Mouse (Mus musculus) layer of hippocampus, postnatal 25 days (tissue): ENCODE measurements around the gene Hist1h3c. TPM values are rescaled to one million over a fixed set of nuclear protein-coding genes. Genes with fewer than 3 reads are reported as not detected.
"Not testable (repeated sequence)": the region's sequence is repeated elsewhere in the genome, so short reads cannot be mapped to it uniquely, and the experiment has no call there.

Source experiments
- DNase-seq, 2 experiments: peaks; one replicate each; pipeline ENCODE4 v3.0.0; 2022; ENCODE audit warnings: mixed read lengths in 2 of 2, low spot score in 1 of 2; ENCODE audit errors: extremely low spot score in 1 of 2
- total RNA-seq, 2 experiments: library from RNA; stranded (reverse); gene quantifications; 2 replicates each; pipeline ENCODE4 v1.2.3; 2021

Hist1h3c gene
- total RNA-seq, 2 experiments from 2014 or later, result 4.6 to 6.0 TPM

- DNase-seq, result no peak
Measured at GRCm38 (mm10) chr13:23742007-23742406, 3.4 kb downstream of the Hist1h3c start.

GRCm38 (mm10) chr13:23740910-23741309 lies 4.5 kb downstream of the Hist1h3c start:
- DNase-seq, result no peak

- no peak for DNase-seq
Measured at GRCm38 (mm10) chr13:23740256-23740840, 5.1 kb downstream of the Hist1h3c start.

GRCm38 (mm10) chr13:23739922-23740252 lies 5.5 kb downstream of the Hist1h3c start:
- DNase-seq, result no peak

GRCm38 (mm10) chr13:23739069-23739921 lies 6.1 kb downstream of the Hist1h3c start:
- peak; percentile 69 to 80 for DNase-seq

- DNase-seq, result peak; percentile 75 to 86
Measured at GRCm38 (mm10) chr13:23738677-23739068, 6.7 kb downstream of the Hist1h3c start, which contains the start of gene Hist1h1c. Hist1h1c (plus strand) TSS chr13:23738808.

GRCm38 (mm10) chr13:23738041-23738440 lies 7.4 kb downstream of the Hist1h3c start:
- no peak for DNase-seq

GRCm38 (mm10) chr13:23737091-23737490 lies 8.3 kb downstream of the Hist1h3c start:
- DNase-seq, result no peak

- no peak for DNase-seq
Measured at GRCm38 (mm10) chr13:23732156-23732804, 13.1 kb downstream of the Hist1h3c start.

GRCm38 (mm10) chr13:23730479-23730878 lies 14.9 kb downstream of the Hist1h3c start:
- no peak for DNase-seq

GRCm38 (mm10) chr13:23729706-23730105 lies 15.7 kb downstream of the Hist1h3c start:
- no peak for DNase-seq

GRCm38 (mm10) chr13:23729192-23729525 lies 16.2 kb downstream of the Hist1h3c start:
- no peak for DNase-seq

- DNase-seq, result no peak
Measured at GRCm38 (mm10) chr13:23728472-23729191, 16.8 kb downstream of the Hist1h3c start.

- DNase-seq, result no peak
Measured at GRCm38 (mm10) chr13:23725213-23725612, 20.2 kb downstream of the Hist1h3c start.

- no peak for DNase-seq
Measured at GRCm38 (mm10) chr13:23724239-23724638, 21.2 kb downstream of the Hist1h3c start.

GRCm38 (mm10) chr13:23717593-23718245 lies 27.7 kb downstream of the Hist1h3c start:
- DNase-seq, result not testable (repeated sequence)

GRCm38 (mm10) chr13:23717176-23717575 lies 28.2 kb downstream of the Hist1h3c start:
- no peak for DNase-seq

GRCm38 (mm10) chr13:23716261-23717042 lies 28.9 kb downstream of the Hist1h3c start:
- DNase-seq, result no peak

- DNase-seq, result no peak
Measured at GRCm38 (mm10) chr13:23710374-23711089, 34.9 kb downstream of the Hist1h3c start, which contains the start of gene Hfe. Hfe (minus strand) TSS chr13:23710854.
